Mouse (Mus musculus): ENCODE measurements around the gene Psmd3.

DNA sequence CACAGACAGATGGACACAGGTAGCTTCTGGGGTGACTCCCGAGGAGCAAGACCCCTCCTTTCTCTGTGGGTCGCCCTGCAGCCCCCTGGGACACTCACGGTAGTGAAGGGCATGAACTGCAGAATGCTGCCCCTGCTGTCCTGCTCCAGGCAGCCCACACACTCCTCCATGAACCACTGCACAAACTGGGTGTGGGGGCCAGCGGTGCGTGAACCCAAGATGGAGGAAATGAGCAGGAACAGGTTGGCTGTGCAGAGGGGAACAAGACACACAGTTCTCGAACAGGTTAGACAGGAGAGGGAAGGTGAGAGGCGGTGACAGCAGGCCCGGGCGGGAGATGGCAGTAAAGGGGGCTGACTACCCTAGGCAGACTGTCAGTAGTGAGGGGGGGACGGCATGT, 22.7 kb downstream of the Psmd3 start:
- TF ChIP-seq CTCF (IDR thresholded peaks at IDR 0.05; ENCODE audit: extremely low read depth, insufficient read depth, low read length), result no peak
- no peak for TF ChIP-seq POLR2A (IDR thresholded peaks at IDR 0.05; ENCODE audit: extremely low read depth, insufficient read depth, low read length)
